Mouse (Mus musculus) forebrain, embryonic 11.5 days (tissue): ENCODE data around the gene Hsf2bp. TPM values are rescaled to one million over a fixed set of nuclear protein-coding genes. Genes with fewer than 3 reads are reported as not detected.
"Not testable (repeated sequence)": the region's sequence is repeated elsewhere in the genome, so short reads cannot be mapped to it uniquely, and the experiment has no call there.

Experiments
- ATAC-seq: fragments of 200-750 bp; cut with Nextera tagmentation; replicated peaks from 2 replicates; pipeline ENCODE4 v1.8.0; 2017; ENCODE audit warnings: moderate TSS enrichment; ENCODE audit not compliant: low FRiP score
- DNase-seq: peaks from one replicate; pipeline ENCODE4 v3.0.0-alpha.2; 2017; ENCODE audit warnings: low spot score
- H3K27ac ChIP-seq: fragments of 300-500 bp; sonication (generic); 2 replicates; pipeline ENCODE4 v1.5.1; 2014; ENCODE audit warnings: low read depth, low read length
- H3K27me3 ChIP-seq: fragments of 300-500 bp; sonication (generic); 2 replicates; pipeline ENCODE4 v1.6.1; 2014; ENCODE audit warnings: mild to moderate bottlenecking, low read length, mixed read lengths; ENCODE audit not compliant: control insufficient read depth, insufficient read depth
- H3K36me3 ChIP-seq: fragments of 300-500 bp; sonication (generic); 2 replicates; pipeline ENCODE4 v1.6.1; 2014; ENCODE audit warnings: mild to moderate bottlenecking, low read length, moderate library complexity, mixed read lengths; ENCODE audit not compliant: control insufficient read depth, insufficient read depth
- H3K4me1 ChIP-seq: fragments of 300-500 bp; sonication (generic); replicated peaks from 2 replicates; pipeline ENCODE4 v1.6.1; 2014; ENCODE audit warnings: low read length, mixed read lengths; ENCODE audit not compliant: control insufficient read depth, insufficient read depth
- H3K4me2 ChIP-seq: fragments of 300-500 bp; sonication (generic); 2 replicates; pipeline ENCODE4 v1.6.1; 2014; ENCODE audit warnings: low read depth, mild to moderate bottlenecking, low read length, moderate library complexity, mixed read lengths; ENCODE audit not compliant: severe bottlenecking
- H3K4me3 ChIP-seq: fragments of 300-500 bp; sonication (generic); 2 replicates; pipeline ENCODE4 v1.5.1; 2014; ENCODE audit warnings: low read depth, low read length
- H3K9ac ChIP-seq: fragments of 300-500 bp; sonication (generic); 2 replicates; pipeline ENCODE4 v1.6.1; 2014; ENCODE audit warnings: low read length
- H3K9me3 ChIP-seq: fragments of 300-500 bp; sonication (generic); 2 replicates; pipeline ENCODE4 v1.6.1; 2016; ENCODE audit warnings: low read length, mixed read lengths; ENCODE audit not compliant: control insufficient read depth
- WGBS: fragments of 180-500 bp; shearing (Covaris S2); extraction: QIAGEN DNeasy Blood & Tissue Kit; methylation state at CpG from one replicate; pipeline ENCODE4 v1.1.7; 2014; 5-methylcytosine and 5-hydroxymethylcytosine counted together
- polyA plus RNA-seq: library from polyadenylated mRNA; unstranded; fragments of >200 nt; fragmentation: Nextera tagmentation; extraction: Ambion mirVana; gene quantifications from 2 replicates; pipeline ENCODE4 v1.2.1, GENCODE M21; 2014

The Hsf2bp gene
- polyA plus RNA-seq, 1 experiment from 2014 or later, result 0.31 TPM

DNA sequence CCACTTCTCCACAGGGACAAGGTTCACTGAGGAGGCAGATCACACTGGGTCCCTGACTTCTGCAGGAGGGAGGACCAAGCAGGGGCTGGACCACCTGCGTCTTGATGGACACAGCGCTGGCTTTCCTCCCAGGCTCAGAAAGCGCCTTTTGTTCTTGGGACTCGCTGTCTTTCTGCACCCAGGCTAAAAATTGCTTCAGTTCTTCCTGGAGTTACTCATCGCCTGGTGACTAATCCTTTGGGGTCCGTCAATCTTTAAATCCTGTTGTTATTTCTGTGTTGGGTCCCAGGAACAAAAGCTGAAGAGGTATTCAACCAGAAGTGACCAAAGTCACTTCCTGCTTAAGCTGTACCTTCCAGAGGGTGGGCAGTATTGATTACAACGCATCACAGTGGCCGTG is 28.6 kb upstream of the Hsf2bp start:
- not testable (repeated sequence) for H3K4me1 ChIP-seq, DNase-seq, H3K4me3 ChIP-seq, H3K36me3 ChIP-seq, H3K9me3 ChIP-seq, ATAC-seq, H3K27ac ChIP-seq, H3K27me3 ChIP-seq, H3K9ac ChIP-seq, H3K4me2 ChIP-seq
- 51% methylated on average over 8 of the region's 8 CpGs for WGBS

DNA sequence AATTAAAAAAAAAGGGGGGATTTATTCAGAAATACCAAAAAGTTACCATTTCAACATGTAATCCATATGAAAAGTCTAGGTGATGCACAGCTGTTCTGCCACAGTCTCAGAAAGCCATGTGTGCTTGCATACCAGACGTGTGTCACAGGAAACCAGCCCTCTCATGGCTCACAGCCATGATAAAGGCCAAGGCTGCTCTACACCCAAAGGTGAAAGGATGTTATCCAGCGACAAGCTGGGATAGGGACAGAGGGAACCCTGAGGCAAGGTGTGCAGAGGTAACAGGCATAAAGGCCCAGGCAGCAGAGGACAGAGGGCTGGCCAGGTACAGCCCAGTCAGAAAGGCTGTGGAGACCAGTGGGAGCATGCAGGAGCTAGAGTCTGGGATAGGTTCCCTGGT is 27.5 kb upstream of the Hsf2bp start:
- no peak overlapping the region for H3K4me2 ChIP-seq
- no peaks in the 10 kb centered on the region for H3K4me1 ChIP-seq
- DNase-seq (no peak), ATAC-seq (no peak)
- no peak overlapping the region for H3K4me3 ChIP-seq
- WGBS, result 86% methylated on average over 2 of the region's 2 CpGs
- no peaks in the 10 kb centered on the region; the same call in 1 of the 2 replicates for H3K36me3 ChIP-seq
- no peak overlapping the region for H3K9ac ChIP-seq
- no peaks in the 10 kb centered on the region for H3K9me3 ChIP-seq
- H3K27me3 ChIP-seq, result no peaks in the 10 kb centered on the region
- H3K27ac ChIP-seq, result no peak overlapping the region

- peaks cover 7% of the 10 kb centered on the region; the same call in 1 of the 2 replicates for H3K36me3 ChIP-seq
- no peak overlapping the region for H3K4me2 ChIP-seq
- no peaks in the 10 kb centered on the region for H3K27me3 ChIP-seq
- no peak overlapping the region for H3K9ac ChIP-seq
- no peak for DNase-seq
- H3K9me3 ChIP-seq, result no peaks in the 10 kb centered on the region
- H3K4me1 ChIP-seq, result no peaks in the 10 kb centered on the region
- 95% methylated on average over 14 of the region's 14 CpGs for WGBS
- H3K4me3 ChIP-seq, result no peak overlapping the region
- ATAC-seq, result no peak
- no peak overlapping the region for H3K27ac ChIP-seq
These were observed 25.1 kb upstream of the Hsf2bp start for GRCm38 (mm10) chr17:32061219-32061618.

DNA sequence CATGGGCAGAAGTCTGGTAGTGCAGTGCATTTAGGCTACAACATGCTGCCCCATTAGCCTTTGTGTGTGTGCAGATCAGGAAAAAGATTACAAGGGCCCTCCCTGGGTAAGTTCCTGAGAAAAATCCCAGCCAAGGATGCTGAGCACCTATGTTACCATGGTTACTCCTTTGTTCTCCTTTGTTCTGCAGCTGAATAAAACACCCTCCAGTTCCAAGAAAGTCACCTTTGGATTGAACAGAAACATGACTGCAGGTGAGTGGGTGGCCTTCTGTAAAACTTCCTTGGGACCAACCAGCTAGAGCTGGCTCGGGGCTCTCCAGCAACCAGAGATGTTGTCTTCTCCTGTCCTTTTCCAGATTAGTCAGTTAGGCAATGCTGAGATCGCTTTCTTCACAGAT is 22.9 kb upstream of the Hsf2bp start:
- Histone ChIP-seq H3K27ac (no peak overlapping the region), H3K4me3 (no peak overlapping the region), H3K27me3 (no peaks in the 10 kb centered on the region), H3K9ac (no peak overlapping the region), H3K4me1 (no peaks in the 10 kb centered on the region), H3K9me3 (no peaks in the 10 kb centered on the region), H3K36me3 (peaks cover 8% of the 10 kb centered on the region; the same call in 1 of the 2 replicates), H3K4me2 (no peak overlapping the region)
- no peak for ATAC-seq
- DNase-seq, result no peak
- WGBS, result 86% methylated on average over 2 of the region's 2 CpGs

GRCm38 (mm10) chr17:32057843-32058242 is 21.7 kb upstream of the Hsf2bp start:
- H3K9ac ChIP-seq, result no peak overlapping the region
- no peaks in the 10 kb centered on the region for H3K9me3 ChIP-seq
- no peaks in the 10 kb centered on the region for H3K4me1 ChIP-seq
- peaks cover 8% of the 10 kb centered on the region; the same call in 1 of the 2 replicates for H3K36me3 ChIP-seq
- H3K27ac ChIP-seq, result no peak overlapping the region
- DNase-seq, result no peak
- H3K4me3 ChIP-seq, result no peak overlapping the region
- no peak overlapping the region for H3K4me2 ChIP-seq
- WGBS, result 93% methylated on average over 2 of the region's 2 CpGs
- no peak for ATAC-seq
- no peaks in the 10 kb centered on the region for H3K27me3 ChIP-seq

DNA sequence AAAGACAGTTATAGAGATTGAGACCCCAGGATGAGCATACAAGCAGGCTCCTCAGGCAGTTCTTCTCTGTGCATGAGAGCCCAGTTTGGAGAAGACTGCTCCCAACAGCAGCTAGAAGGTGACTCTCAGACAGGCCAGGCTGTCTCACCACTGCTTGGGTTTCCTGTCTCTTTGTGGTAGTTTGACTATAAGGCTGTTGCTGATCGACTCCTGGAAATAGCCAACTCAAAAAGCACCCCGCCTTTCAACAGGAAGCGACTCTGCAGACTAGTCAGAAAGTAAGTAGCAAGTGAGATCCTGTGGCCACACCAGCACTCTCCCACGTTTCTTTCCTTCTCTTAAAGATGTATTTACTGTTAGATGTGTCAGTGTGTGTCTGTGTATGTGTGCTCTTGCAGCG is 17.5 kb upstream of the Hsf2bp start:
- H3K27ac ChIP-seq, result no peak overlapping the region
- ATAC-seq, result no peak
- H3K27me3 ChIP-seq, result no peaks in the 10 kb centered on the region
- no peak overlapping the region for H3K4me3 ChIP-seq
- H3K4me1 ChIP-seq, result no peaks in the 10 kb centered on the region
- no peak overlapping the region for H3K9ac ChIP-seq
- no peak for DNase-seq
- H3K9me3 ChIP-seq, result no peaks in the 10 kb centered on the region
- peaks cover 14% of the 10 kb centered on the region; the same call in 1 of the 2 replicates for H3K36me3 ChIP-seq
- WGBS, result 93% methylated on average over 5 of the region's 5 CpGs
- H3K4me2 ChIP-seq, result no peak overlapping the region

- Histone ChIP-seq H3K9ac (no peak overlapping the region), H3K9me3 (no peaks in the 10 kb centered on the region), H3K36me3 (peaks cover 12% of the 10 kb centered on the region; the same call in 1 of the 2 replicates), H3K4me3 (no peak overlapping the region), H3K4me1 (no peaks in the 10 kb centered on the region), H3K27ac (no peak overlapping the region), H3K27me3 (no peaks in the 10 kb centered on the region), H3K4me2 (no peak overlapping the region)
- ATAC-seq (no peak), DNase-seq (no peak)
- 82% methylated on average over 5 of the region's 5 CpGs for WGBS
These were observed 16.3 kb upstream of the Hsf2bp start for GRCm38 (mm10) chr17:32052237-32053080.

GRCm38 (mm10) chr17:32050609-32051008 is 14.5 kb upstream of the Hsf2bp start:
- no peak for DNase-seq
- ATAC-seq, result no peak

DNA sequence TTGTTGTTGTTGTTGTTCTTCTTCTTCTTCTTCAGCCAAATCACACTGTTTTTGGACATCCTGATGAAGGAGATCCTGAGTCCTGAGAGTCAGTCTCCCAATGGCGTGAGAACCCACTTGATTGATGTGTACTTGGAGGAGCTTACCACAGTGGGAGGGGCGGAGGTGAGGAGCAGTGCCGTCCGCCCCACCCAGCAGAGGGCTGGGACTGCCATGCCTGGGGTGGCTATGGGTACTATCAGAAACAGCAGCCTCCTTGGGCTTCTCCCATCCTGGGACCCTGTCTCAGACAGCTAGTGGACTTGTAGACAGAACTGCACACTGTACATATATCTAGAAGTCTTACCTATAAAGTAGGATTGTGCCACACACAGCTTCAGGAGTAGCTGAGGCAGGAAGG is 13.8 kb upstream of the Hsf2bp start:
- H3K4me3 ChIP-seq, result no peak overlapping the region
- DNase-seq (no peak), ATAC-seq (no peak)
- H3K4me1 ChIP-seq, result no peaks in the 10 kb centered on the region
- no peak overlapping the region for H3K4me2 ChIP-seq
- no peak overlapping the region for H3K9ac ChIP-seq
- H3K27ac ChIP-seq, result no peak overlapping the region
- H3K27me3 ChIP-seq, result no peaks in the 10 kb centered on the region
- WGBS, result 89% methylated on average over 4 of the region's 4 CpGs
- peaks cover 8% of the 10 kb centered on the region for H3K36me3 ChIP-seq
- no peaks in the 10 kb centered on the region for H3K9me3 ChIP-seq

More at GRCm38 (mm10) chr17:32050609-32051008, 14.5 kb upstream of the Hsf2bp start:
- Histone ChIP-seq H3K36me3 (peaks cover 8% of the 10 kb centered on the region), H3K4me1 (no peaks in the 10 kb centered on the region), H3K27ac (no peak overlapping the region), H3K4me2 (no peak overlapping the region), H3K9ac (no peak overlapping the region), H3K4me3 (no peak overlapping the region), H3K9me3 (no peaks in the 10 kb centered on the region), H3K27me3 (no peaks in the 10 kb centered on the region)
- WGBS, result 92% methylated on average over 6 of the region's 6 CpGs
